Mouse (Mus musculus) neural tube, embryonic 14.5 days (tissue): ENCODE measurements at regions not wholly inside any gene's neighbourhood (a gene's known extent, or its start where the extent isn't known, plus 50 kb on each side); places are given as distances from the start of the nearest gene placed in this dataset.

Source experiments
- ATAC-seq: fragments of 200-750 bp; cut with Nextera tagmentation; 2 replicates; pipeline ENCODE4 v1.8.0; 2017; ENCODE audit warnings: low read depth, mild to moderate bottlenecking, moderate TSS enrichment, moderate library complexity
- H3K27ac ChIP-seq: fragments of 300-500 bp; sonication (generic); 2 replicates; pipeline ENCODE4 v1.5.1; 2014; ENCODE audit warnings: low read depth, mild to moderate bottlenecking, control low read depth, low read length, moderate library complexity, mixed read lengths
- H3K27me3 ChIP-seq: fragments of 300-500 bp; sonication (generic); 2 replicates; pipeline ENCODE4 v1.6.1; 2014; ENCODE audit warnings: low read length; ENCODE audit not compliant: control insufficient read depth, insufficient read depth
- H3K36me3 ChIP-seq: fragments of 300-500 bp; sonication (generic); 2 replicates; pipeline ENCODE4 v1.6.1; 2014; ENCODE audit warnings: low read length, mixed read lengths; ENCODE audit not compliant: control insufficient read depth, insufficient read depth
- H3K4me1 ChIP-seq: fragments of 300-500 bp; sonication (generic); 2 replicates; pipeline ENCODE4 v1.6.1; 2014; ENCODE audit warnings: low read length; ENCODE audit not compliant: control insufficient read depth, insufficient read depth
- H3K4me2 ChIP-seq: fragments of 300-500 bp; sonication (generic); 2 replicates; pipeline ENCODE4 v1.6.1; 2014; ENCODE audit warnings: mild to moderate bottlenecking, low read depth, low read length, control low read depth
- H3K4me3 ChIP-seq: fragments of 300-500 bp; sonication (generic); 2 replicates; pipeline ENCODE4 v1.5.1; 2014; ENCODE audit warnings: low read depth, low read length, control low read depth, mixed read lengths
- H3K9ac ChIP-seq: fragments of 300-500 bp; sonication (generic); replicated peaks from 2 replicates; pipeline ENCODE4 v1.6.1; 2014; ENCODE audit warnings: low read depth, mild to moderate bottlenecking, control low read depth, low read length, mixed read lengths
- H3K9me3 ChIP-seq: fragments of 300-500 bp; sonication (generic); 2 replicates; pipeline ENCODE4 v1.6.1; 2016; ENCODE audit warnings: low read length; ENCODE audit not compliant: control insufficient read depth
- WGBS: fragments of 180-500 bp; shearing (Covaris S2); extraction: QIAGEN DNeasy Blood & Tissue Kit; methylation state at CpG from one replicate; pipeline ENCODE4 v1.1.7; 2014; 5-methylcytosine and 5-hydroxymethylcytosine counted together

GRCm38 (mm10) chr13:102334131-102334534, 359.2 kb upstream of the Cd180 start:
- Histone ChIP-seq H3K27me3 (no peaks in the 10 kb centered on the region), H3K9me3 (no peaks in the 10 kb centered on the region), H3K4me1 (peaks cover 14% of the 10 kb centered on the region; the same call in 1 of the 2 replicates), H3K27ac (no peak overlapping the region), H3K9ac (no peak overlapping the region), H3K36me3 (no peaks in the 10 kb centered on the region), H3K4me2 (peak overlapping the region; percentile 34), H3K4me3 (0 out of 2 replicates have a peak overlapping the region, but pooled peaks have one; percentile 4)
- ATAC-seq: peak; percentile 97
- WGBS: 14% methylated on average over 13 of the region's 13 CpGs

GRCm38 (mm10) chr13:102343236-102343635, 350.1 kb upstream of the Cd180 start:
- no peaks in the 10 kb centered on the region for H3K4me1 ChIP-seq
- WGBS: 88% methylated on average over 2 of the region's 2 CpGs
- H3K27me3 ChIP-seq: no peaks in the 10 kb centered on the region
- no peak overlapping the region for H3K9ac ChIP-seq
- no peak overlapping the region for H3K4me2 ChIP-seq
- no peak overlapping the region for H3K27ac ChIP-seq
- ATAC-seq: no peak
- H3K9me3 ChIP-seq: no peaks in the 10 kb centered on the region
- no peaks in the 10 kb centered on the region for H3K36me3 ChIP-seq
- no peak overlapping the region for H3K4me3 ChIP-seq

GRCm38 (mm10) chr13:102344606-102345269, 348.6 kb upstream of the Cd180 start:
- ATAC-seq: no peak
- H3K9ac ChIP-seq: no peak overlapping the region
- H3K27ac ChIP-seq: no peak overlapping the region
- H3K4me2 ChIP-seq: no peak overlapping the region
- no peaks in the 10 kb centered on the region for H3K9me3 ChIP-seq
- no peaks in the 10 kb centered on the region for H3K4me1 ChIP-seq
- no peak overlapping the region for H3K4me3 ChIP-seq
- no peaks in the 10 kb centered on the region for H3K36me3 ChIP-seq
- no peaks in the 10 kb centered on the region for H3K27me3 ChIP-seq
- WGBS: 67% methylated on average over 5 of the region's 5 CpGs

GRCm38 (mm10) chr13:102349493-102349892, 343.9 kb upstream of the Cd180 start:
- 100% methylated on average over 1 of the region's 1 CpGs for WGBS
- no peak overlapping the region for H3K4me3 ChIP-seq
- ATAC-seq: no peak

GRCm38 (mm10) chr13:102352073-102352854, 341.1 kb upstream of the Cd180 start:
- Histone ChIP-seq H3K4me3 (no peak overlapping the region), H3K4me2 (no peak overlapping the region), H3K4me1 (no peaks in the 10 kb centered on the region), H3K27me3 (no peaks in the 10 kb centered on the region), H3K9me3 (no peaks in the 10 kb centered on the region), H3K27ac (no peak overlapping the region), H3K36me3 (no peaks in the 10 kb centered on the region), H3K9ac (no peak overlapping the region)
- 66% methylated on average over 10 of the region's 10 CpGs for WGBS
- ATAC-seq: no peak

More at GRCm38 (mm10) chr13:102349493-102349892, 343.9 kb upstream of the Cd180 start:
- Histone ChIP-seq H3K9ac (no peak overlapping the region), H3K27ac (no peak overlapping the region), H3K36me3 (no peaks in the 10 kb centered on the region), H3K4me2 (no peak overlapping the region), H3K4me1 (no peaks in the 10 kb centered on the region), H3K9me3 (no peaks in the 10 kb centered on the region), H3K27me3 (no peaks in the 10 kb centered on the region)

GRCm38 (mm10) chr13:102355569-102355968, 337.8 kb upstream of the Cd180 start:
- Histone ChIP-seq H3K4me1 (no peaks in the 10 kb centered on the region), H3K9ac (no peak overlapping the region), H3K36me3 (no peaks in the 10 kb centered on the region), H3K27ac (no peak overlapping the region), H3K4me3 (no peak overlapping the region), H3K9me3 (no peaks in the 10 kb centered on the region), H3K27me3 (no peaks in the 10 kb centered on the region), H3K4me2 (no peak overlapping the region)
- 66% methylated on average over 1 of the region's 1 CpGs for WGBS
- no peak for ATAC-seq

- no peak overlapping the region for H3K4me3 ChIP-seq
- no peaks in the 10 kb centered on the region for H3K4me1 ChIP-seq
- H3K36me3 ChIP-seq: no peaks in the 10 kb centered on the region
- no peaks in the 10 kb centered on the region for H3K27me3 ChIP-seq
- no peak for ATAC-seq
- no peak overlapping the region for H3K9ac ChIP-seq
- WGBS: 34% methylated on average over 4 of the region's 4 CpGs
- no peaks in the 10 kb centered on the region for H3K9me3 ChIP-seq
- H3K4me2 ChIP-seq: no peak overlapping the region
- H3K27ac ChIP-seq: no peak overlapping the region
These were observed 320.8 kb upstream of the Cd180 start for GRCm38 (mm10) chr13:102372451-102373082.

GRCm38 (mm10) chr13:102380667-102381066, 312.7 kb upstream of the Cd180 start:
- ATAC-seq: no peak
- H3K9ac ChIP-seq: no peak overlapping the region
- 93% methylated on average over 2 of the region's 2 CpGs for WGBS
- no peaks in the 10 kb centered on the region for H3K4me1 ChIP-seq
- H3K9me3 ChIP-seq: no peaks in the 10 kb centered on the region
- H3K4me2 ChIP-seq: no peak overlapping the region
- no peak overlapping the region for H3K27ac ChIP-seq
- no peaks in the 10 kb centered on the region for H3K36me3 ChIP-seq
- H3K27me3 ChIP-seq: no peaks in the 10 kb centered on the region
- no peak overlapping the region for H3K4me3 ChIP-seq

- Histone ChIP-seq H3K36me3 (no peaks in the 10 kb centered on the region), H3K4me3 (no peak overlapping the region), H3K9me3 (no peaks in the 10 kb centered on the region), H3K4me1 (no peaks in the 10 kb centered on the region; the same call in 1 of the 2 replicates), H3K27ac (no peak overlapping the region), H3K4me2 (no peak overlapping the region), H3K27me3 (no peaks in the 10 kb centered on the region), H3K9ac (no peak overlapping the region)
- no peak for ATAC-seq
- WGBS: 76% methylated on average over 2 of the region's 2 CpGs
These were observed 301.4 kb upstream of the Cd180 start for GRCm38 (mm10) chr13:102391911-102392310.
